Mouse (Mus musculus): ENCODE measurements at regions not wholly inside any gene's neighbourhood (a gene's known extent, or its start where the extent isn't known, plus 50 kb on each side); places are given as distances from the start of the nearest gene placed in this dataset.

- no peak for TF ChIP-seq CTCF (IDR thresholded peaks at IDR 0.05; ENCODE audit: insufficient read depth, low read length)
- TF ChIP-seq POLR2A (IDR thresholded peaks at IDR 0.05; ENCODE audit: borderline replicate concordance, extremely low read depth, low read depth, low read length): no peak
Measured at GRCm38 (mm10) chr9:116374343-116374742, 199.2 kb upstream of the Tgfbr2 start.

Measured in lung, adult 2 months (tissue).